Mouse (Mus musculus): ENCODE measurements around the gene Rcn3. TPM values are rescaled to one million over a fixed set of nuclear protein-coding genes. Genes with fewer than 3 reads are reported as not detected.
A peak's percentile ranks its signal among the peaks of the same experiment; 100 is the strongest.
"Not testable (repeated sequence)": the region's sequence is repeated elsewhere in the genome, so short reads cannot be mapped to it uniquely, and the experiment has no call there.

The Rcn3 gene
- total RNA-seq, 2 experiments from 2014 or later, result 65.2 to 71.2 TPM

- peak; percentile 99 for DNase-seq
Measured at GRCm38 (mm10) chr7:45124224-45125143, 32.5 kb upstream of the Rcn3 start, which contains the start of gene Rps11. Gene Rps11, minus strand, starts transcription at chr7:45124439.

GRCm38 (mm10) chr7:45123186-45123570 is 31.2 kb upstream of the Rcn3 start:
- DNase-seq, result peak; percentile 61

- DNase-seq, result no peak
Measured at GRCm38 (mm10) chr7:45122561-45123185, 30.7 kb upstream of the Rcn3 start.

GRCm38 (mm10) chr7:45121966-45122365 is 29.9 kb upstream of the Rcn3 start:
- DNase-seq, result no peak

- peak; percentile 68 for DNase-seq
Measured at GRCm38 (mm10) chr7:45121404-45121803, 29.4 kb upstream of the Rcn3 start.

- DNase-seq, result no peak
Measured at GRCm38 (mm10) chr7:45119780-45120709, 28.0 kb upstream of the Rcn3 start.

- no peak for DNase-seq
Measured at GRCm38 (mm10) chr7:45118336-45118735, 26.3 kb upstream of the Rcn3 start.

GRCm38 (mm10) chr7:45117566-45117965 is 25.5 kb upstream of the Rcn3 start:
- DNase-seq, result no peak

- DNase-seq, result no peak
Measured at GRCm38 (mm10) chr7:45113476-45113875, 21.5 kb upstream of the Rcn3 start.

GRCm38 (mm10) chr7:45112529-45112928 is 20.5 kb upstream of the Rcn3 start:
- no peak for DNase-seq

- DNase-seq, result no peak
Measured at GRCm38 (mm10) chr7:45111940-45112339, 19.9 kb upstream of the Rcn3 start.

GRCm38 (mm10) chr7:45110089-45110488 is 18.1 kb upstream of the Rcn3 start:
- not testable (repeated sequence) for DNase-seq

GRCm38 (mm10) chr7:45107052-45107645 is 15.1 kb upstream of the Rcn3 start:
- no peak for DNase-seq

GRCm38 (mm10) chr7:45106441-45106840 is 14.4 kb upstream of the Rcn3 start:
- DNase-seq, result no peak

- DNase-seq, result no peak
Measured at GRCm38 (mm10) chr7:45105491-45105890, 13.5 kb upstream of the Rcn3 start.

GRCm38 (mm10) chr7:45104941-45105340 is 12.9 kb upstream of the Rcn3 start:
- DNase-seq, result no peak

- DNase-seq, result peak; percentile 92
Measured at GRCm38 (mm10) chr7:45103652-45104180, 11.7 kb upstream of the Rcn3 start, which contains the start of gene Fcgrt. Gene Fcgrt, minus strand, starts transcription at chr7:45103851.

- peak; percentile 49 for DNase-seq
Measured at GRCm38 (mm10) chr7:45102940-45103585, 11.0 kb upstream of the Rcn3 start.

- no peak for DNase-seq
Measured at GRCm38 (mm10) chr7:45102441-45102840, 10.4 kb upstream of the Rcn3 start.

GRCm38 (mm10) chr7:45100046-45100445 is 8.0 kb upstream of the Rcn3 start:
- no peak for DNase-seq

All from adrenal gland, postnatal 10 days (tissue).